Mouse (Mus musculus) lung, adult 2 months (tissue): ENCODE data around the gene Vgll2. TPM values are rescaled to one million over a fixed set of nuclear protein-coding genes. Genes with fewer than 3 reads are reported as not detected.

ENCODE experiments used
- DNase-seq: peaks from one replicate; pipeline ENCODE4 v3.0.0; 2022
- H3K4me1 ChIP-seq: fragments of 200-500 bp; 2 replicates; pipeline ENCODE4 v1.6.1; 2011; ENCODE audit warnings: low read length; ENCODE audit not compliant: control insufficient read depth, insufficient read depth
- H3K4me3 ChIP-seq: fragments of 200-500 bp; replicated peaks from 2 replicates; pipeline ENCODE3; 2011; ENCODE audit warnings: low read depth, mild to moderate bottlenecking, control low read depth, low read length; ENCODE audit errors: extremely low read depth
- CTCF ChIP-seq: fragments of 200-500 bp; IDR thresholded peaks from 2 replicates; pipeline ENCODE4 v1.5.1; 2011; ENCODE audit warnings: mild to moderate bottlenecking, low read length, control low read depth; ENCODE audit not compliant: insufficient read depth
- POLR2A ChIP-seq: fragments of 200-500 bp; IDR thresholded peaks from 2 replicates; pipeline ENCODE4 v1.6.1; 2011; ENCODE audit warnings: low read depth, mild to moderate bottlenecking, control low read depth, low read length, borderline replicate concordance; ENCODE audit errors: extremely low read depth
- WGBS: fragments of 180-500 bp; shearing (Covaris S2); methylation state at CpG from one replicate; pipeline ENCODE4 v1.1.7; 2018; 5-methylcytosine and 5-hydroxymethylcytosine counted together
- polyA plus RNA-seq: library from polyadenylated mRNA; depleted of rRNA; stranded (reverse); fragments of >200 nt; gene quantifications from 2 replicates; pipeline ENCODE4 v1.2.3, GENCODE M21; 2012; rRNA removed

Gene Vgll2
- 0.24 TPM in 1 of 2 replicates, not detected in the other for polyA plus RNA-seq

- DNase-seq: peak; percentile 6
- H3K4me1 ChIP-seq: no peaks in the 10 kb centered on the region
- no peak within 1 kb of the TSS for H3K4me3 ChIP-seq
- TF ChIP-seq CTCF (no peak), POLR2A (no peak)
- WGBS: under 1% methylated on average over 60 of the region's 60 CpGs
These were observed at the start of gene Vgll2 for GRCm38 (mm10) chr10:52022413-52023212. TSS of gene Vgll2 (plus strand) at chr10:52022502.

GRCm38 (mm10) chr10:51975137-51975536, 47.2 kb upstream of the Vgll2 start:
- no peak for DNase-seq
- WGBS: 67% methylated on average over 4 of the region's 4 CpGs
- no peak for TF ChIP-seq POLR2A
- TF ChIP-seq CTCF: no peak
- Histone ChIP-seq H3K4me3 (no peak overlapping the region), H3K4me1 (no peaks in the 10 kb centered on the region)

GRCm38 (mm10) chr10:51975587-51975986, 46.7 kb upstream of the Vgll2 start:
- no peak for TF ChIP-seq POLR2A
- no peak for TF ChIP-seq CTCF
- WGBS: 78% methylated on average over 3 of the region's 3 CpGs
- Histone ChIP-seq H3K4me1 (no peaks in the 10 kb centered on the region), H3K4me3 (no peak overlapping the region)
- no peak for DNase-seq

- DNase-seq: no peak
- WGBS: 52% methylated on average over 6 of the region's 6 CpGs
- H3K4me1 ChIP-seq: no peaks in the 10 kb centered on the region
- no peak for TF ChIP-seq CTCF
- TF ChIP-seq POLR2A: no peak
- no peak overlapping the region for H3K4me3 ChIP-seq
These were observed 40.7 kb upstream of the Vgll2 start for GRCm38 (mm10) chr10:51981651-51982050.

- Histone ChIP-seq H3K4me3 (no peak overlapping the region), H3K4me1 (no peaks in the 10 kb centered on the region)
- 70% methylated on average over 6 of the region's 6 CpGs for WGBS
- no peak for TF ChIP-seq POLR2A
- no peak for TF ChIP-seq CTCF
- no peak for DNase-seq
These were observed 39.9 kb upstream of the Vgll2 start for GRCm38 (mm10) chr10:51982395-51982794.

- TF ChIP-seq POLR2A (no peak), CTCF (no peak)
- Histone ChIP-seq H3K4me3 (no peak overlapping the region), H3K4me1 (no peaks in the 10 kb centered on the region)
- WGBS: 81% methylated on average over 1 of the region's 1 CpGs
- DNase-seq: no peak
These were observed 3.8 kb upstream of the Vgll2 start for GRCm38 (mm10) chr10:52018471-52018870.

- Histone ChIP-seq H3K4me1 (no peaks in the 10 kb centered on the region), H3K4me3 (no peak overlapping the region)
- DNase-seq: no peak
- WGBS: 3% methylated on average over 9 of the region's 9 CpGs
- no peak for TF ChIP-seq POLR2A
- TF ChIP-seq CTCF: no peak
These were observed 1.1 kb upstream of the Vgll2 start for GRCm38 (mm10) chr10:52021231-52021630.

- no peak overlapping the region for H3K4me3 ChIP-seq
- WGBS: 2% methylated on average over 15 of the region's 15 CpGs
- TF ChIP-seq CTCF (no peak), POLR2A (no peak)
- H3K4me1 ChIP-seq: no peaks in the 10 kb centered on the region
- no peak for DNase-seq
These were observed 437 bp upstream of the Vgll2 start for GRCm38 (mm10) chr10:52021736-52022394.

GRCm38 (mm10) chr10:52023213-52024052, 1.1 kb downstream of the Vgll2 start:
- H3K4me3 ChIP-seq: no peak overlapping the region
- H3K4me1 ChIP-seq: no peaks in the 10 kb centered on the region
- DNase-seq: no peak
- WGBS: 4% methylated on average over 17 of the region's 17 CpGs
- TF ChIP-seq CTCF (no peak), POLR2A (no peak)

GRCm38 (mm10) chr10:52024053-52024410, 1.7 kb downstream of the Vgll2 start:
- WGBS: 26% methylated on average over 2 of the region's 2 CpGs
- TF ChIP-seq CTCF (no peak), POLR2A (no peak)
- DNase-seq: no peak

More at GRCm38 (mm10) chr10:52024053-52024410, 1.7 kb downstream of the Vgll2 start:
- Histone ChIP-seq H3K4me3 (no peak overlapping the region), H3K4me1 (no peaks in the 10 kb centered on the region)
